Mouse (Mus musculus) megakaryocyte, embryonic 14.5 days (primary cell): ENCODE measurements around the gene St6gal1. TPM values are rescaled to one million over a fixed set of nuclear protein-coding genes. Genes with fewer than 3 reads are reported as not detected.

Source experiments
- H3K27me3 ChIP-seq: replicated peaks from 2 replicates; pipeline ENCODE3; 2012; ENCODE audit warnings: inconsistent platforms
- H3K36me3 ChIP-seq: replicated peaks from 2 replicates; pipeline ENCODE3; 2012; ENCODE audit warnings: low read length, inconsistent platforms, mixed read lengths
- H3K4me1 ChIP-seq: 2 replicates; pipeline ENCODE4 v1.6.1; 2012; ENCODE audit warnings: inconsistent platforms
- H3K4me3 ChIP-seq: replicated peaks from 2 replicates; pipeline ENCODE3; 2012; ENCODE audit warnings: moderate library complexity, mild to moderate bottlenecking, inconsistent platforms
- H3K9me3 ChIP-seq: 2 replicates; pipeline ENCODE4 v1.6.1; 2012; ENCODE audit warnings: inconsistent platforms
- FLI1 ChIP-seq: IDR thresholded peaks from 2 replicates; pipeline ENCODE4 v1.6.1; 2012; ENCODE audit warnings: low read length, inconsistent platforms, mixed read lengths
- GATA1 ChIP-seq: IDR thresholded peaks from 3 replicates; pipeline ENCODE4 v1.6.1; 2012; ENCODE audit warnings: mixed read lengths, low read length, inconsistent platforms, borderline replicate concordance
- polyA plus RNA-seq: library from polyadenylated mRNA; stranded (reverse); fragments of >175 nt; gene quantifications from 2 replicates; pipeline ENCODE4 v1.2.3, GENCODE M21; 2012; ENCODE audit warnings: low replicate concordance; ENCODE audit not compliant: insufficient read depth

Gene St6gal1
- polyA plus RNA-seq, 1 experiment = not detected

GRCm38 (mm10) chr16:23223166-23223870 is 1.2 kb upstream of the St6gal1 start:
- H3K4me1 ChIP-seq = peaks cover 34% of the 10 kb centered on the region
- no peaks in the 10 kb centered on the region for H3K36me3 ChIP-seq
- TF ChIP-seq GATA1 (no peak), FLI1 (no peak)
- H3K4me3 ChIP-seq = no peak overlapping the region
- H3K27me3 ChIP-seq = peaks cover 74% of the 10 kb centered on the region
- peaks cover 6% of the 10 kb centered on the region for H3K9me3 ChIP-seq

GRCm38 (mm10) chr16:23223871-23224469 is 570 bp upstream of the St6gal1 start:
- peaks cover 6% of the 10 kb centered on the region for H3K9me3 ChIP-seq
- TF ChIP-seq FLI1 (no peak), GATA1 (no peak)
- peaks cover 33% of the 10 kb centered on the region for H3K4me1 ChIP-seq
- peaks cover 76% of the 10 kb centered on the region for H3K27me3 ChIP-seq
- no peak overlapping the region for H3K4me3 ChIP-seq
- H3K36me3 ChIP-seq = no peaks in the 10 kb centered on the region

- Histone ChIP-seq H3K4me1 (peaks cover 33% of the 10 kb centered on the region), H3K9me3 (peaks cover 6% of the 10 kb centered on the region), H3K4me3 (peak overlapping the region; percentile 89), H3K27me3 (peaks cover 81% of the 10 kb centered on the region), H3K36me3 (no peaks in the 10 kb centered on the region)
- TF ChIP-seq GATA1 = no peak
- TF ChIP-seq FLI1 = no peak
Observed at GRCm38 (mm10) chr16:23225069-23225721, 655 bp downstream of the St6gal1 start.

- Histone ChIP-seq H3K27me3 (peaks cover 84% of the 10 kb centered on the region), H3K4me3 (peak overlapping the region; percentile 89), H3K4me1 (peaks cover 33% of the 10 kb centered on the region), H3K9me3 (peaks cover 1% of the 10 kb centered on the region), H3K36me3 (no peaks in the 10 kb centered on the region)
- TF ChIP-seq FLI1 = no peak
- no peak for TF ChIP-seq GATA1
Observed at GRCm38 (mm10) chr16:23225821-23226600, 1.5 kb downstream of the St6gal1 start.

GRCm38 (mm10) chr16:23226601-23227351 is 2.2 kb downstream of the St6gal1 start:
- H3K36me3 ChIP-seq = no peaks in the 10 kb centered on the region

GRCm38 (mm10) chr16:23227851-23228250 is 3.3 kb downstream of the St6gal1 start:
- no peak for TF ChIP-seq GATA1
- no peak for TF ChIP-seq FLI1
- Histone ChIP-seq H3K4me1 (peaks cover 33% of the 10 kb centered on the region), H3K4me3 (no peak overlapping the region), H3K9me3 (no peaks in the 10 kb centered on the region), H3K27me3 (peaks cover 77% of the 10 kb centered on the region), H3K36me3 (no peaks in the 10 kb centered on the region)

More at GRCm38 (mm10) chr16:23226601-23227351, 2.2 kb downstream of the St6gal1 start:
- H3K9me3 ChIP-seq = no peaks in the 10 kb centered on the region
- peaks cover 33% of the 10 kb centered on the region for H3K4me1 ChIP-seq
- TF ChIP-seq FLI1 (no peak), GATA1 (no peak)
- H3K4me3 ChIP-seq = peak overlapping the region; percentile 89
- peaks cover 82% of the 10 kb centered on the region for H3K27me3 ChIP-seq

- H3K27me3 ChIP-seq = peaks cover 74% of the 10 kb centered on the region
- H3K4me3 ChIP-seq = no peak overlapping the region
- H3K9me3 ChIP-seq = no peaks in the 10 kb centered on the region
- H3K36me3 ChIP-seq = no peaks in the 10 kb centered on the region
- peaks cover 33% of the 10 kb centered on the region for H3K4me1 ChIP-seq
- no peak for TF ChIP-seq GATA1
- TF ChIP-seq FLI1 = no peak
Observed at GRCm38 (mm10) chr16:23228486-23228885, 3.9 kb downstream of the St6gal1 start.

- Histone ChIP-seq H3K4me3 (no peak overlapping the region), H3K36me3 (no peaks in the 10 kb centered on the region), H3K9me3 (no peaks in the 10 kb centered on the region), H3K27me3 (peaks cover 70% of the 10 kb centered on the region), H3K4me1 (peaks cover 18% of the 10 kb centered on the region)
- TF ChIP-seq GATA1 = no peak
- no peak for TF ChIP-seq FLI1
Observed at GRCm38 (mm10) chr16:23229945-23230344, 5.4 kb downstream of the St6gal1 start.

GRCm38 (mm10) chr16:23231168-23231567 is 6.6 kb downstream of the St6gal1 start:
- H3K27me3 ChIP-seq = peaks cover 63% of the 10 kb centered on the region
- TF ChIP-seq FLI1 (no peak), GATA1 (no peak)
- H3K36me3 ChIP-seq = no peaks in the 10 kb centered on the region
- no peak overlapping the region for H3K4me3 ChIP-seq
- H3K4me1 ChIP-seq = peaks cover 6% of the 10 kb centered on the region
- no peaks in the 10 kb centered on the region for H3K9me3 ChIP-seq
